Mouse (Mus musculus) heart, adult 2 months (tissue): ENCODE data around the gene Fbxo40.

ENCODE experiments used
- CTCF ChIP-seq: fragments of 200-600 bp; IDR thresholded peaks from 2 replicates; pipeline ENCODE4 v1.8.1; 2022; ENCODE audit warnings: antibody characterized with exemption, mild to moderate bottlenecking, moderate library complexity
- POLR2A ChIP-seq: fragments of 200-500 bp; IDR thresholded peaks from 2 replicates; pipeline ENCODE4 v1.6.1; 2011; ENCODE audit warnings: mild to moderate bottlenecking, low read depth, low read length, control low read depth; ENCODE audit not compliant: insufficient read depth

- TF ChIP-seq CTCF = no peak
- TF ChIP-seq POLR2A = peak; percentile 31; the same call in 1 of the 2 replicates
These were observed 49.0 kb downstream of the Fbxo40 start for GRCm38 (mm10) chr16:36941137-36941727.
